Mouse (Mus musculus) layer of hippocampus, adult 11-12 months (tissue): Measurements from ENCODE around the gene Harbi1.

Experiments used
- DNase-seq: peaks from one replicate; pipeline ENCODE4 v3.0.0; 2022; ENCODE audit warnings: low spot score

The Harbi1 gene

DNA sequence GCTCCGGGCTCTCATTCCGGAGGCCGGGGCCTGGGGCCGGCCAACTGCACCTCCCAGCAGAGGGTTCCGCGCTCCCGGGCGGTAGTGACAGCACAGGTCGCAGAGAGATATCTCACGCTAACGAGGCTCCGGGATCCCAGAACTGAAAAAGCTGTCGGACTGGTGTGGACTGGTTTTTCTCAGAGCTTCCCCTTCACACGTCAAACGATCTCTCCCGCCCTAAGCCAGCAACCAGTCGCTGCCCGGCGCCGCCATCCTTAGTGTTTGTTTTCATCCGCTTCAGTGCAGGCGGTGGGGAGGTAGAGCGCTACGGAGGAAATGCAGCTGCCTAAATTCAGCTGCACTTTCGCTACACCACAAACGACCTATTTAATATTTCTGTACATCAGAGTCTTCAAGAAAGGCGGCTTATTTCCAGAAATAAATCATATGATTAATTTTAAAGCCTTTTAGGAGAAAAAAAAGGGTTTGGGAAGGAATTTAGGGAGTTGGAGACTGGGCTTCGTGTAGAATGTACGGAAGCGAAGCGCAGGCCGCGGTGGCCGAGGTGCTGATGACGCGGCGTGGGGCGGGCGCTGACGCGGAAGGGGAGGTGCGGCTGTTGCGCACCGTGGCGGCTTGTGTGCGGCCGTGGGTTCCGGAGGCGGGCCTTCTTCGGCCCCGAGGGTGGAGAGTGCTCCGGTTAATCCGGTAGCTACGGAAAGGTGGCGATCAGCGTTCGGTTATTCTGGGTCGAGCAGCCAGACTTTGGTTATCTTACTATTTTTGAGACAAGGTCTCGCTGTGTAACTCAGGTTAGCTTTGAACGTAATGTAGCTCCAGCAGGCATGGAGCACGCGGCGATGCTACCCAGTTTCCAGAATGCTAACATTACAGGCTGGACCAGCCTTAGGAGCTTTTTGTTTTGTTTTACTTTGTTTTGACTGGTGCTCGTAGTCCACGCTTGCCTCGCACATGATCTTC lies at the start of gene Harbi1, which contains the start of gene Atg13:
Gene Harbi1, plus strand, starts transcription at position 581 of the 963 bp plus-strand sequence.
Gene Atg13, minus strand, starts transcription at position 305 of the 963 bp plus-strand sequence.
- peak; percentile 91 for DNase-seq

- DNase-seq, result no peak
These were observed 49.7 kb upstream of the Harbi1 start for GRCm38 (mm10) chr2:91660981-91661380.

GRCm38 (mm10) chr2:91664780-91665179 lies 45.9 kb upstream of the Harbi1 start:
- no peak for DNase-seq

- DNase-seq, result no peak
These were observed 44.2 kb upstream of the Harbi1 start for GRCm38 (mm10) chr2:91666386-91666910.

- no peak for DNase-seq
These were observed 42.9 kb upstream of the Harbi1 start for GRCm38 (mm10) chr2:91667747-91668146.

DNA sequence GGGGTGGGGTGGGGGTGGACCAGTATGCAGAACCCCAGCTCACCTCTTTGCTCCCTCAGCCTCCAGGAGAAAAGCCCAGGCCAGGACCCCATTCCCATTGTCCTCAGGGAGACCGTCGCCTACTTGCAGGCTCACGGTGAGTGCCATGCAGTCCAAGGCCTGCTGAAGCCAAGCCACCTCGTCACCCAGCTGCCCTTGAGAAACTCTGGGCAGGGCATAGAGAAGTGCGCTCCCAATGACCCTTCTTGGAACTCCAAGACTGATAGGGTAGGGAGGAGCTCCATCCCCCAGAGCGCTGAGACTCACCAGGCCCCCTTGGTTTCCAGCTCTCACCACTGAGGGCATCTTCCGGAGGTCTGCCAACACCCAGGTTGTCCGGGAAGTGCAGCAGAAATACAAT lies 41.3 kb upstream of the Harbi1 start:
- DNase-seq, result no peak

DNA sequence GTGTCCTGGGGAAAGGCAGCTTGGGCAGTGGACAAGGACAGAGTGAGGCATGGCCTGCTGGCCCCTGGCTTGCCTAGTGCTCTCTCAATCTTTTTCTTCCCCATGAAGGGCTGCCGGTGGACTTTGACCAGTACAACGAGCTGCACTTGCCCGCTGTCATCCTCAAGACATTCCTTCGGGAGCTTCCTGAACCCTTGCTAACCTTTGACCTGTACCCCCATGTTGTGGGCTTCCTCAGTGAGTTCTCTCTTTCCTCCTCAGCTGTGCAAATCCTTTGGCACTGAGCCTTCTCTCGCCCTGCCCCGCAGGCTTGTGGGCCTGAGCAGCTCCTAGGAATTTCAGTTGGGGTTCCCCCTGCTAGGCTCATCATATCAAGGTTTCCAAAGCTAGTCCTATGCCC lies 40.6 kb upstream of the Harbi1 start:
- no peak for DNase-seq

DNA sequence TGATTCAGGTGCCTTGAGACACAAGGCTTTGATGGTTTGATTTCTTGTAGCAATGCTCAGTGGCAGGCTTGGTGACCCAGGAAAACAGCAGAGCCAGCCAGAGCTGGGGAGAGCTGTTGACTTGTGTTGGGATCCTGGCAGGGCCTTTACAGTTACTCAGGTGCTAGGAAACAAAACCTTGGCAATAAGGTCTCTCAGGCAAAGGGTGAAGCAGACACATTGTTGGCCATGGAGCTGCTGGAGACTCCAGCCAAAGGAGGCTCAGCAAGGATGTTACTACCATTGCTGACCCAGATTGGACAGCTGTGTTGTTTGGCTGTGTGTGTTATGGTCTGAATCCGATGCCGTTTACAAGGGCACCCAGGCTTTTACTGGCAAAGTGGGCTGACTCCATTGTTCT lies 37.1 kb upstream of the Harbi1 start:
- no peak for DNase-seq

GRCm38 (mm10) chr2:91674895-91675294 lies 35.8 kb upstream of the Harbi1 start:
- DNase-seq, result peak; percentile 69

- no peak for DNase-seq
These were observed 34.2 kb upstream of the Harbi1 start for GRCm38 (mm10) chr2:91676420-91676819.

DNA sequence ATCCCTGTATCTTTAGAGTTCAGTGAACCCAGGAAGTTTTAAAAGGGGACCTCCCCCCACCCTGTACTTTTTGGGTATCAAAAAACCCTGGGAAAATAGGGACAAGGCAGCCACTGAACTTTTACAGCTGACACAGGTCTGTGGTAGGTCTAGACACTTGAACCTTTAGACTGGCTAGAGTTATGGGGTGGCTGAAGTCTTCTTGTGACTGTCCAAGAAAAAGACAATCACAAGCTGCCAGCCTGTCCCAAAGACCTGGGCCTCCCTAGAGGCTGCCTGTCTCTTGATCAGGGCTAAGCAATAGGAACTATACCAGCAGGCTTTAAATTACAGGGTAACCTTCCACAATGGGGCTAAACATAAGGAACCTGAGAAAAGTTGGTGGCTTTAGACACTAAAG lies 33.7 kb upstream of the Harbi1 start:
- DNase-seq, result no peak

GRCm38 (mm10) chr2:91682850-91683249 lies 27.8 kb upstream of the Harbi1 start:
- DNase-seq, result peak; percentile 76

DNA sequence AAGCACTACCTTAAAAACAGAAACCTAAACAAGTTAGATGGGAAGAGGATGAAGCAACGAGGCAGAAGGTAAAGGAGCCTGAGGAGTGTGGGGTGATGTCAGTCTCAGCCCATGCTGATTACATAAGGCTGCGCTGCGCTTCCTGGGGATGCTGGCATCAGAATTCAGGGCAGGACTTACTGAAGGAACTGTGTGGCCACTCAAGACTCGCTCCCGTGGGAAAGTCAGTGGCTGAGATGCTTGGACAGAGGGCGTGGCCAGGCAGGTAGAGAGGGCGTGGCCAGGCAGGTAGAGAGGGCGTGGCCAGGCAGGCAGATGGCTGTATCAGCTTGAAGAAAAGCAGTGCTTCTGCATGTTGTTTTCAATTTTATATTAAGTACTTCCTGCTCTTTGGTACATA lies 26.7 kb upstream of the Harbi1 start:
- DNase-seq, result no peak

DNA sequence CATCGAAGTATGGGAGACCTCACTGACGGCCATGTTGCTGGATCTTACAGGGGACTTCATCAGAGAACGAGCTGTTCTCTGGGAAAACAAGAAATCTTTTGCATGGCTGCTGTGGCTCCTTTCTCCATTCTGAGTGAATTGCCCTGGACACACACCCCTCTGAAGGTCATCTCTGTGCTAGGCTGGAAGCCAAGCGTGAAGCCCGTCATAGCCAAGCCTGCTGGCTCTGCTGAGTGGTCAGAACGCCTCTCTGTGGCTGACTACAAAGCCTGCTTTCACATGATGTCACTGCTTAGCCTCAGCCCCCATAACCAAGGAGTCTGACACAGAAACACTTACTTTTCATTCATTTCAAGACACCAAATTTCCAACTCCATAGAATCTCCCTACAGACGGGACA lies 21.2 kb upstream of the Harbi1 start:
- peak; percentile 53 for DNase-seq

DNA sequence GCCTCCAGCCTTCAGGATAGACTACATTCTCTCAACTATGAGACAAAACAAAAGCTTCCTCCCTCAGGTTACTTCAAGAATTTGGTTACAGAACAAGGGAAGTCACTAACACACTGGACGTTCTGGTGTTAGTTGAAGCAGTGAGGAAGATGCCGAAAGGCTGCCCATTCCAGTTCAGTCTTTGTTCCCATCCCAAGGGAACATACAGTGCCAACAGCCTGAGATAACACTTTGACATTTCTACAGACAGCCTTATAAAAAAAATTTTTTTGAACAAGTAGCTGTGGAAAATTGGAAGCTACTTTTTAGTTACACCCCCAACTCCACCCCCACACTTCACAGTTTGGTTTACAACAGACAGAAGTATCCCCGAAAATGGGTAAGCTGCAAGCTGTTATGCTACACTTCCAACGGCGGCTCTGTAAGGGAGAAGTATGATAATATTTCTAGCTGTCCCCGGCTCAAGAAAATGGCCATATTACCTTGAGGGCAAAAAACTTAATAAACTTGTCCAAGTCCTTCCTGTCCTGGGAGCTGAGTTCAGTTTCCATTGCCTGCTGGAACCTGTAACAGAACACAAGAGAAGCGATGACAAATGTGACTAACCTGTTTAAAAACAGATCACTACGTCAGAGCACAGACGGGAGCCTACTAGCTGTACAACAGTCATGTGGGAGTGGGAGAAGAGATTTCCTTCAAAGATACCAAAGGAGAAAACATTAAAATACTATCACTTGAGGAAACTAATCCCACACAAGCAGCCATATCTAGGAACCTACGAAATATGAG lies 15.0 kb upstream of the Harbi1 start:
- DNase-seq, result peak; percentile 55

DNA sequence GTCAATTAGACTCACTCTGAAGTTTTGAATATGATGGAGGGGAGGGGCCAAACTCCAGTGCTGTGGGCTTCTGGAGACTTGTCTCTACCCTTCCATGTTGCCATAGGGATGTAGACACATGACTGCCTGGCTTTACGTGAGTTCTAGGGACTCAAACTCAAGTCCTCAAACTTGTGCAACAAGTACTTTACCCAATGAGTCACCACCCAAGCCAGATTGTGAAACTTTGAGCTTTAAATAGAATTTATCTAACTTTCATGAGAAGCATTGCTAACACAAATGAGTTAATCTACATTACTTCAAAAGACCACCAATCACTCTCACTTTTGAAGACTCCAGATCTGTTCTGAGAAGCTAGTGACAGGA lies 14.4 kb upstream of the Harbi1 start:
- DNase-seq, result no peak

- no peak for DNase-seq
These were observed 11.4 kb upstream of the Harbi1 start for GRCm38 (mm10) chr2:91699225-91699624.

DNA sequence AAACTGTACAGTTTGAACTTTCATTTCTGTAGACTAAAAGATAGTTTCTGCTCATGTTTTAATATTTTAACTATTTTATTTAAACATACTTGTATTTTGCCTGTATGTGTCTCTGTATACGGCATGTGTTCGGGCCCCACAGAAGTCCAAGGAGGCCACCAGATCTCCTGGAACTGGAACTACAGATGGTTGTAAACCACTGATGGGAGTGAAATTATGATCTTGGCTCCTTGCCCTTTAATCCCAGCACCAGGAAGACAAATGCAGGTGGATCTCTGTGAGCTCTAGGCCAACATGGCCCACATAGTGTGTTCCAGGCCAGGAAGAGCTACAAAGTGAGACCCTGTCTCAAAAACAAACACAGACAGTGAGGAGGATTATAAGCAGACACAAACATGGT lies 9.3 kb upstream of the Harbi1 start:
- no peak for DNase-seq

DNA sequence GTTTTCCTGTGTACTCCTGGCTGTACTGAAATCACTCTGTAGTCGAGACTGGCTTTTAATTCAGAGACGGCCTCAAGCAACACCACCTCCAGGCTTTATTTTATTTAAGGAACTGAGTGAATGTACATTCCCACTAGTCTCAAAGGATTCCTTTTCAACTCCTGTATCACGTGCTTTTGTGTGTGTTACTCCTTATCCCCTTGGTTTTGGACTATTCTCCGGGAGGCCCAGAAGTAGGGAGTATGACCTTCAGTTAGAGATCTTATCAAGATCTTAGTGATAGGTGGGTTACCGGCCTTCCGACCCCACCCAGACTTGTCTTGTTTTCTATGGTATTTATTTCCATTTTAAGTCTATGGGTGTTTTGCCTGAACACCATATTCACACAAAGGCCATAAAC lies 4.9 kb upstream of the Harbi1 start:
- no peak for DNase-seq

DNA sequence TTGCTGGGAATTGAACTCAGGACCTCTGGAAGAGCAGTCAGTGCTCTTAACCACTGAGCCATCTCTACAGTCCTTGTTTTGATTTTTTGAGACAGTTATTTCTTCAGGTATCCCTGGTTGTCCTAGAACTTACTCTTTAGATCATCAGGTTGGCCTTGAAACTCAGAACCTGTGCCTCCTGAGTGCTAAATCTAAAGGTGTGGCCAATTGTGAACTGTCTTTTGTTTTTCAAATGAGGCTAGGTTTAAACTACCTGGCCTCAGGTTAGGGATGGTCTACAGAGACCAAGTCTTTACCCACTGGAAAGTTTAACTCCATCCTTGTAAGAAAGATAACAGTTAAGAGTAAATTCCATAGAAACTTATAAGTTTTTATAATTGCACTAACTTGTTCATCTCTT lies 4.2 kb upstream of the Harbi1 start:
- no peak for DNase-seq

- DNase-seq, result no peak
These were observed 2.3 kb upstream of the Harbi1 start for GRCm38 (mm10) chr2:91708361-91708760.

- no peak for DNase-seq
These were observed 739 bp downstream of the Harbi1 start for GRCm38 (mm10) chr2:91711256-91711925.
